ENCODE assay signal across 9 mouse cellular contexts in the genomic region with DNA sequence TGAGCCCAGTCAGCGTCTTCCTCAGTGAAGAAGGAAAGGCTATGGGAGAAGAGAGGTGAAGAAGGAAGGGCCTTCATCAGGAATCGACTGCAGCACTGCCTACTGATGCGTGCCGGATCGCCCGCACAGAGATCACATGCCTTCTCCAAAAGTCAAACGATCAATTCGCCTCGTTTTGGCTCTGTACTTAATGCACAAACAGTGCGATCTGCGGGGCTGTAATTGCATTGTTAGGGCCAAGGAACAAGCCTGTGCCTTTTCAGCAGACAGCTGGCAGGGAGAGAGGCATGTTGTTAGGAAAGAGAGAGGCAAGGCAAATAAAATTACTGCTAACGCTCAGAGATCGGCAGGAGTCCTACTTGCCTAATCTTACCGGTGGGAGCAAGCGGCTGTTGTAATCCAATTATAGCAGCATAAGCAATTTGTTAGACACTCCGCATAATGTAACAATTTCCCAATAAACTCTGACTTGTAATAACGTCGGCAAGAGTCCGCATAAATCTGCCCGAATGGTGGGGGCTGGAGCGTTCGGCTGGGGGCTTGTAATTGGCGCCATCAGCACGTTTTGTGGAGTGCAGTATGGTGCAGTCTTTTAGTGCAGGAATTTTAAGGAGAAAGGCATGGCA.
DNase-seq lines count a peak whose midpoint lies in the region; ATAC-seq lines count a peak whose summit lies in the region.
"Had no signal": no experiment of that assay in that cellular context is flagged by ENCODE, and none has a peak within 500 bp of the region (broad histone marks: within the 10 kb centered on the region; RNA-seq: fewer than 3 reads in every experiment).

No protein-coding gene starts in this region.

- no peaks in the 10 kb centered on the region for H3K9me3 ChIP-seq in forebrain, embryonic 14.5 days (replicated peaks; ENCODE audit: control insufficient read depth, low read length)
- H3K9me3 ChIP-seq in lung, embryonic 15.5 days, result no peaks in the 10 kb centered on the region

- DNase-seq in frontal cortex, postnatal 25 days (ENCODE audit: low spot score in 2 of 2), result no peak
- peak; percentile 85 for DNase-seq in brain, adult 2 months (ENCODE audit: low read depth, low spot score)
- DNase-seq in forebrain, embryonic 14.5 days (ENCODE audit: low spot score), result peak; percentile 84
- peak; percentile 24 for DNase-seq in right cerebral cortex, postnatal 4 days
- no peak for DNase-seq in thymus, postnatal 14 days
- no peak for DNase-seq in gastrocnemius, postnatal 4 days (ENCODE audit: low spot score in 2 of 2)

- H3K4me3 ChIP-seq in forebrain, embryonic 14.5 days (ENCODE audit: low read depth, low read length), result 0 out of 2 replicates have a peak overlapping the region, but pooled peaks have one; percentile 4
- no peak overlapping the region for H3K4me3 ChIP-seq in lung, embryonic 15.5 days

- peak; percentile 58 for ATAC-seq in frontal cortex, adult (ENCODE audit: low TSS enrichment)
- ATAC-seq in forebrain, embryonic 14.5 days, result peak; percentile 64; the same call in 1 of the 2 replicates
- ATAC-seq in lung, embryonic 15.5 days (ENCODE audit: borderline replicate concordance, extremely low read depth, low FRiP score, low TSS enrichment), result no peak

- WGBS in forebrain, embryonic 14.5 days, result 8% methylated on average over 24 of the region's 24 CpGs
- WGBS in lung, embryonic 15.5 days, result 53% methylated on average over 24 of the region's 24 CpGs

- H3K4me1 ChIP-seq in forebrain, embryonic 14.5 days (ENCODE audit: control insufficient read depth, insufficient read depth, low read length), result peaks cover 31% of the 10 kb centered on the region
- peaks cover 16% of the 10 kb centered on the region for H3K4me1 ChIP-seq in lung, embryonic 15.5 days

- H3K27me3 ChIP-seq in forebrain, embryonic 14.5 days (replicated peaks; ENCODE audit: control insufficient read depth, insufficient read depth, low read length), result no peaks in the 10 kb centered on the region
- H3K27me3 ChIP-seq in lung, embryonic 15.5 days, result no peaks in the 10 kb centered on the region

- H3K27ac ChIP-seq in forebrain, embryonic 14.5 days (ENCODE audit: low read depth, low read length), result peak overlapping the region; percentile 73
- 0 out of 2 replicates have a peak overlapping the region, but pooled peaks have one; percentile 20 for H3K27ac ChIP-seq in lung, embryonic 15.5 days
- H3K27ac ChIP-seq: liver, embryonic 14.5 days had no signal

- H3K9ac ChIP-seq in forebrain, embryonic 14.5 days (ENCODE audit: low read length), result peak overlapping the region; percentile 9; the same call in 1 of the 2 replicates
- no peak overlapping the region for H3K9ac ChIP-seq in lung, embryonic 15.5 days
- H3K9ac ChIP-seq: liver, embryonic 14.5 days had no signal

- H3K4me2 ChIP-seq in forebrain, embryonic 14.5 days (ENCODE audit: low read length), result peak overlapping the region; percentile 40
- no peak overlapping the region; the same call in 1 of the 2 replicates for H3K4me2 ChIP-seq in lung, embryonic 15.5 days

- H3K36me3 ChIP-seq in forebrain, embryonic 14.5 days (ENCODE audit: control insufficient read depth, insufficient read depth, low read length), result 0 out of 2 replicates have a peak, but pooled peaks cover 2% of the 10 kb centered on the region
- 0 out of 2 replicates have a peak, but pooled peaks cover 3% of the 10 kb centered on the region for H3K36me3 ChIP-seq in lung, embryonic 15.5 days

Comparison
In these comparisons a context has a peak if more than half of its experiments do, and no peak if none do; other contexts are left out.
1. DNase-seq: peak in brain, adult 2 months (single experiment), forebrain, embryonic 14.5 days (single experiment) and right cerebral cortex, postnatal 4 days (single experiment); none in frontal cortex, postnatal 25 days (0 of 2), thymus, postnatal 14 days (single experiment) and gastrocnemius, postnatal 4 days (0 of 2).